Mouse (Mus musculus) brain, embryonic 14.5 days (tissue): ENCODE results near the gene Kalrn.

Experiments
- CTCF ChIP-seq: fragments of 200-500 bp; IDR thresholded peaks from 2 replicates; pipeline ENCODE4 v1.5.1; 2012; ENCODE audit warnings: inconsistent platforms, mild to moderate bottlenecking, moderate library complexity, borderline replicate concordance; ENCODE audit not compliant: insufficient read depth, insufficient read length; ENCODE audit errors: extremely low read depth
- POLR2A ChIP-seq: fragments of 200-500 bp; IDR thresholded peaks from 2 replicates; pipeline ENCODE4 v1.6.1; 2012; ENCODE audit warnings: mild to moderate bottlenecking, inconsistent platforms, borderline replicate concordance; ENCODE audit not compliant: poor library complexity, insufficient read depth, insufficient read length, severe bottlenecking; ENCODE audit errors: extremely low read depth

GRCm38 (mm10) chr16:33989106-33989505, 584.2 kb downstream of the Kalrn start:
- TF ChIP-seq CTCF, result no peak
- no peak for TF ChIP-seq POLR2A
